Mouse (Mus musculus) layer of hippocampus, postnatal 25 days (tissue): Measurements from ENCODE around the gene Tmtc3. TPM values are rescaled to one million over a fixed set of nuclear protein-coding genes. Genes with fewer than 3 reads are reported as not detected.
"Not testable (repeated sequence)": the region's sequence is repeated elsewhere in the genome, so short reads cannot be mapped to it uniquely, and the experiment has no call there.

ENCODE experiments used
- DNase-seq, 2 experiments: peaks; one replicate each; pipeline ENCODE4 v3.0.0; 2022; ENCODE audit warnings: mixed read lengths in 2 of 2, low spot score in 1 of 2; ENCODE audit errors: extremely low spot score in 1 of 2
- total RNA-seq, 2 experiments: library from RNA; stranded (reverse); gene quantifications; 2 replicates each; pipeline ENCODE4 v1.2.3; 2021

Gene Tmtc3
- total RNA-seq = 10 to 100 TPM; 12.1 to 14.4 TPM

DNA sequence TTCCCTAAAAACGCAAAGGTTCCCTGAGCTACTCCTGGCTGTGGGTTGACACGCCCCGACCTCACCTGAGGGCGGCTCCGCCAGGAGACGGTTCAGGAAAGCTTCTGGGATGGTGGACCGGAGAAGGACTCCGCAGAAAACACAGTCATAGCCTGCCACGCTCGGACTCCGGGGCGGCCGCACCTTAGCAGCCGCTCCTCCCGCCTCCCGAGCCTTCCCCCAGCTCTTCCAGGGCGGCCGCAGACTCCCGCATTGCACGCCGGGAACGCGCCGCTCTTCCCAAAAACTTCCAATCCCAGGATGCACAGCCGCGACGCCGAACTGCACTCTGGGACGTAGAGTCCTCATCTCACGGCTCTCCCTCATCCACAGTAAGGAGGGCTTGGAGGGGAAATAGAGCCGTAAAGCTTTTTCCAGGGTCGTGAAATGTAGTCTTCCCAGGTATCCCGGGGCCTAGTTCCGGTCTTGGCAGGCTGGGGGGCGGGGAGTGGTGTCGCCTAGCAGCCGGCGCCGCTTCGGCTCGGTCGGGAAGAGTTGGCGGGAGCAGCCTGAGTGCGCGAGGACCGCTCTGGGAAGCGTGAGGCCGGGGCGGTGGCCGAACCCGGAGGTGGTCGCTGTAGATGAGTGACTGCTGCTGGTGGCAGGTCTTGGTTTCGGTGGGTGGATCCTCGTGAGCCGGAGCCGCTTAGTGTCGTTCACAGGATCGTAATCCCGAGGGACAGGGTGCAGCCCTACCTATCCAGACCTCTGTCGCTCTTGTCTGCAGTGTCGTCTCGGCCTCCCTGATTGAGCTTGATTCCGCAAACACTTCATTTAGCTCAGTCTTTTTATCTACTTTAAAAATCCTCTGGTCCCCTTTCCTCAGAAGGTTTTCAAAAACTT is at the start of gene Tmtc3, which contains the start of gene Cep290:
Tmtc3 (minus strand) TSS at position 254 of the 882 bp plus-strand sequence.
Cep290 (plus strand) TSS at position 462 of the 882 bp plus-strand sequence.
- DNase-seq = peak; percentile 81 to 86

DNA sequence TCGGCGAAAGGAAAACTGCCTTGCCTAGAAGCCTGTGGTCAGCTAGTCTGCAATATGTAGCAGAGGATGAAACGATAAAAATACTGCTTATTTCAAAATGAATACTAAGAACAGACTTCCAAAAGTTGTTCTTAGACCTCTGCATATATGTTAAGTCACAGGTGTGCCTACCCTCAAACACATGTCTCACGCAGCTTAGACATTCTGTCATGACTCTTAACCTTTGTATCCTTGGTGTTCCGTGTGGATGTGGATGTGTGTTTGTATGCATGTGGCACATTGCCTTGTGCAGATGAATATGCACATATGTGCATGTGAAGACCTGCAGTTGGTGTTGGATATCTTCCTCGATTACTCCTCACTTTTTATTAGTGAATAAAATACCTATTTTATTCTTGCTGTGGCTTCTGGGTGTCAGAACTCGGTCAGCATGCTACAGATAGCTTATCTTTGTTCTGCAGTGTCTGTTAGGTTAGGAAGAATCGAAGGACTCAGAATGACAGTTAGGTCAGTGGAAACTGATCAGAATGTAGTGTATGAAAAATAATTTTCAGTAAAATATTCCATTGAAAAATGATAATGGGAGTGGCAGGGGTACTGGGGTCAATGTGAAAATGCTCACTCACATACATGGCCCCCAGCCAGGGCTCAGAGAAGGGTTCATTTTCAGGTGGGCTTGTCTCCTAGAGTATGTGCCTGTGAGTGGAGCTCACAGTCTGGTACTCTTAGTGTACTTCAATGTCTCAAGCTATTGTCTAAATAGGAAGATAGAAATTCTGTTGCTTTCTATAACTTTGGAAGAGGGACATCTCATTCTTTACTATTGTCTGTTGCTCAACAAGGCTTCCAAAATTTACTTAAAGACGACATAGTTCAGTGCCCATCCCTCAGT is 37.6 kb upstream of the Tmtc3 start:
- DNase-seq = no peak

DNA sequence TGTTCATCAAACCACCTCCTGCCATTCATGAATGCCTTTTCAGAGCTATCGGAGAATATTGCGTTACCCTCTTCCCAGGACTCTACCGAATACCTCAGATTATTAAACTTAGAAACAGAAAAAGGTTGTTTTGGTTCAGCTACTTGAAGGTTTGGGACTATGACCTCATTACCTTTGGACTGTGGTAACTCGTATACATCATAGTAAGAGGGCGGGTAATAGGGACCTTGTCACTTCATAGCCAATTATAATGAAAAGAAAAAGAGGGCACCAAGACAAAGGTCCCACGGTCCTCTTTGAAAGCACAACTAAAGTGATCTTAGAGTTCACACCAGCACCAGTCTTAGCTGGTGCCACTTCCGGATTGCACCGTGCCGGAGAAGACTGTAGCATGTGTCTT is 35.2 kb upstream of the Tmtc3 start:
- DNase-seq = no peak

DNA sequence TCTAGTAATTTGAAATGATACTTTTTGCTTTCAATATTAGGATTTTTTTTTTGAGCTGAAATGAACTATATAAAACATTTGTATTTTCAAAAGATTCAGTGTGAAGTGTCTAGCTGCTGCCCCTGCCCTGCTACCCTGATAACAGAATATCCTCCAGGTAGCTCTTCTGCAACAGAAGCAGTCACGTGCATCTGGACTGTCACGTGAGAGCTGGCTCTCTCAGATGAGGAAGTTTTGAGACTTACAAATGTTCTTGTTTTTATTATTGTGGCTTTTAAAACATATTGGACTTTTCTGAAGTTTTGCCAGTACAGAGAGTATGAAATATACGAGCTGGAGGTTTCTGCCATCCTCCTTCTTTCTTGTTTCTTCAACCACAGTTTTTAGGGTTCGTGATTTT is 34.5 kb upstream of the Tmtc3 start:
- DNase-seq = no peak

DNA sequence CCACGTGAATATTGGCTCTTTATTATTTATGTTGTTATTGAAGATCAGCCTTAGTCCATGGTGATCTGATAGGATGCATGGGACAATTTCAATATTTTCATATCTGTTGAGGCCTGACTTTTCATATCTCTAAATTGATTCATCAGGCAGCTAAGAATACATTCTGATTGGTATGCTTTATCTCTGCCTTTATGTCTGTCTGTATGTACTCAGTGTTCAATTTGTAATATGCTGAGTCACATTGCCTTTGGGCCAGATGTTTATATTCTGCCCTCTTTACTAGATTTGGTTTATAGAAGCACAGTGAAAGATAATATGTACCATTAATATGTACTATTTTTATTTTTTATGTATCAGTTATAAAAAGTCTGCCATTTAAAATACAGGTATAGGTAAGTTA is 21.0 kb upstream of the Tmtc3 start:
- no peak for DNase-seq

DNA sequence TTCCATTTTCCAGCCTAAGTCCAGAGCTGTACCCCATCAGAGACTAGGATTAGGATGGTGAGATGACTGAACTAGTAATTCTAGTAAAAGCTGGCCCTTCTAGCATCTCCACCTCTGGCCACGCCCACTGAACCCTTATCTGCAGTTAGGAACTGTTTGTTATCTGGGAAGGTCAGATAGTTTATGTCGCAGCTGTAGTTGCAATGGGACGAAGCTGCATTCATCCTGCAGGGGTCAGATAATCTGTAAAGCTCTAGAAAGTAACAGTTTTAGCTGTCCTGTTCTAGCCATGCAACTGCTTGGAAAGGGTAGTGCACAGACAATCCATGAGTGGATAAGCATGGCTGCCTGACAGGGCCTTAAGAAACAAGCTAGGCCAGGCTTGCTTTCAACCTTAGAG is 11.2 kb upstream of the Tmtc3 start:
- no peak for DNase-seq

DNA sequence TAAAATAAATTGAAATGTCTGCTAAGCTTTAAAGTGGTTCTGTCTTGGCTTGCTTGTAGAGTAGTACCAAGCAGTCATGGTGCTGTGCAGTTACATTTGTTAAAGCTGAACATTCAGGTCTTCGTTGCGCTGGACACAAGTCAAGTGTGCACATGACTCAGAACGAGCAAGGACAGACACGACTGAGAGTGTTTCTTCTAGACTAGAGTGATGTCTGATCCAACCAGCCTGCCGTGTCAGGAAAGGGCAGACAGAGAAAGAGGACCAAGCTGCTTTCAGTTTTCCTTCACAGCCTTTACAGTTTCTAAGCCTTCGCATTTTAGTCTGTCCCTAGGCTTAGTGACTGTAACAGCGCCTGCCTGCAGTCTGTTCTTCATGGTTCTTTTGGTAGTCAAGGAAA is 4.8 kb upstream of the Tmtc3 start:
- no peak for DNase-seq

DNA sequence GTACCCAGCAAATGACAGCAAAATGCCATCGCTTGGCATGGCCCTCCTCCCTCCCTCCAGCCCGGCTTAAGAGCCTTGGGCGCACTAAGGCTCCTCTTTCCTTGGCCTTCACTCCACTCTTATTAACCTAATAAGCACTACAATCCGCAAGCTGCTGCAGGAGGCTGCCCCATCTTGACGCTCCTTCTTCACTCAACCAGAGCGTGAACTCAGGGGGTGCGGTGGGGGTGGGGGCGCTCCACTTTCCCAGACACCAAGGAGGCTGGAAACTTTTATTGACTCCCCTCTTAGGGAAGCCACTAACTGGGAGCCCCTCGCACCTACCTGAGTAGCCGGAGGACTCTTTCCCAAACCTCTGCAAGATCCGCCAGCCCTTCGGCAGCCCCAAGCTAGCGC is 451 bp downstream of the Tmtc3 start:
- no peak for DNase-seq

DNA sequence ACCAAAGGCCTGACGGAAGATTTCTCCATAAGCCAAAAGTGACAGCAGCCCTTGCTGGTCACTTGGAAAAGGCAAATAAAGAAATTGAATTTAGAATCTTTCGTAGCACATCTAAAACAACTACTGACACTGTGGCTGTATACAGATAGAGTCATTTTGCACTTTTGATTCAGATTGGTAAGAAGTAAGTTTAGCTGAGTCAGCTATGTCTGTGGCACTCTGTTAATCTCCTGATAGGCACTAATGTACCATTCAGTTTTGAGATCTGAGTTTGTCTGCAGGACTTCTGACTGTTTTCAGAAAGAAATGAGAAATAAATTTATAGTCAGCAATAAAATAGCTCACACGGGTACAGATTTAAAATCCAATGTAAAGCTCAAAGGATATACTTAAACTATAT is 7.6 kb downstream of the Tmtc3 start:
- DNase-seq = no peak

DNA sequence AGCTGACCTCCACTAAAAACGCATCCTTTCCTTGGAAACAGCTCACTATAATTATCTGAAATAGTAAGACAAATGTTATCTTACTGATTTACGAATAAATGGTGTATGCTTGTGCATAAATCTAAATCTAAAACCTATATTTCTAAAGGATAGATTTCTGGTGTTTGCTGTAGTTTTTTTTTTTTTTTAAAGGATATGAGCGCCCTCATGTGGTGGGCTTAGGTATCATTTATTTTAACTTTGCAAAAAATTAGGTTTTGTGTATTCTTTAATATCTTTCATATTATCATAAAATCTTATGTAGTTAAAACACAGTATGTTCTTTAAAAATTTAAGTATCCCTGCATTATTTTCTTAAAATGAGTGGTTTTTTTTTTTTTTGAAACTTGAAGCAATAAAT is 12.1 kb downstream of the Tmtc3 start:
- no peak for DNase-seq

DNA sequence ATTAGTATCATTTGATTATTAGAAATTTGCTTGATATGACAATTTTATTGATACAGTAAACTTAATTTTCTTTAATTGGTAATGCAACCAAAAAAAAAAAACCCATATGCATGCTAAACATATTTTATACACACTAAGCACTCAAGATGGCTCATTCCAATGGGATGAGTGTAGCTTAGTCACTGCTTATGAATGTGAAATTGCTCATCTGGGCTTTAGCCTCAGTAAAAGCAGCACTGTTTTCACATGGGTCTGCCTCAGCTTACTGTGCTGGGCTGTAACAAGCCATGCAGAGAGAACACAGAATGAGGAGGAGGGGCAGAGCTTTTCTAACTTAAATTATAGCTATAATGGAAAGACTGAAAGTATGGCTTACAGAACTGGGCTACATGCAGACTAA is 26.6 kb downstream of the Tmtc3 start:
- DNase-seq = no peak

DNA sequence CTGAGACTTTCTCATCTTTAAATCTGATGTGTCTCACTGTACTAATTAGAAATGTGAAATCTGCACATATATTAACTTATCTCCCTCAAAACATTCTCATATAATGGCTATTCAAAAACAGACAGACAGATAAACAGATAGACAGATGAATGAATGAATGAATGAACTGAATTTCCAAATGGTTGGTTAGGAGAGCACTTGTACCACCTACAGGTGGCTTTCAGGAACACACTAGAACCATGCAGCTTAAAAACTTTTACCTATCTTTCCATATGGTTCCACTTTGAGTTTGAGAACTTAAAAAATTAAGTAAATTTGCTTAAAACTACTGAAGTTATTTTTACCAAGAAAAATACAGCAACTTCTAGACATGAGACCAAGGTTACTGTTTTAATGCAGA is 37.8 kb downstream of the Tmtc3 start:
- no peak for DNase-seq

DNA sequence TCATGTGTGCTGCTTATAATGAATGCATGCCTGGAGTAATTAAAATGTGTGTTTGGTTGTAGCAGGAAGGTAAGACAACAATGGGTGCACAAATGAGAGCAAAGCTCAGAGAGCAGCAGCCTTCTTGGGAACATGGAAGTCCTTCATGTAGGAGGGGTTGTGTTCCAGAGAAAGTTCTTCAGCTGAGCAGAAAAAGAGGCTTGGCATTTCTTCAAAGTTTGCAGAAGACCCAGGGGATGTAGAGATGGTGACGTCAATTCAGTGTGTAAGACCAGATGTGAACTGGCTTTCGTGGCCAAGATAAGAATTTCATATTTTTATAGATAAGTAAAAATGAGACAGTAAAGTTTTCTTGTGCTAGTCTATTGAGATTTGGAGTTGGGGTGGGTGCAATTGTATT is 59.6 kb downstream of the Tmtc3 start:
- DNase-seq = no peak

DNA sequence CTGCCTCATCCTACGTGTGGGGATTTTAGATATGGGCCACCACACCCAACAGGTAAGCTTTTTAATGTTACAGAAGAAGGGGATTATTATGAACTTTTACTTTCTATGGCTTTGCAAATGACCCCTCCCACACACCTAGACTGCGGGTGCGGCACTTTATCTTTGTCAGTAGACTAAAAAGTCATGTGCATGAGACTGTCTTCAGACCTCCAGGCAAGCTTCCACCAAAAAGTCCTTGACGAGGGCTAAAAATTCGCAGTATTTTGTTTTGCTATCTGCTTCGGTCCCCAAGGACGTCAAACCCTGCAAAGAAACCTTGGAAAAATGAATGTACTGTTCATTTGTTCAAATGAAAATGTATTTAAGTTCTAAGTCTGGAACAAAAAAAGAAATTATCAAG is 71.6 kb downstream of the Tmtc3 start:
- DNase-seq = no peak

DNA sequence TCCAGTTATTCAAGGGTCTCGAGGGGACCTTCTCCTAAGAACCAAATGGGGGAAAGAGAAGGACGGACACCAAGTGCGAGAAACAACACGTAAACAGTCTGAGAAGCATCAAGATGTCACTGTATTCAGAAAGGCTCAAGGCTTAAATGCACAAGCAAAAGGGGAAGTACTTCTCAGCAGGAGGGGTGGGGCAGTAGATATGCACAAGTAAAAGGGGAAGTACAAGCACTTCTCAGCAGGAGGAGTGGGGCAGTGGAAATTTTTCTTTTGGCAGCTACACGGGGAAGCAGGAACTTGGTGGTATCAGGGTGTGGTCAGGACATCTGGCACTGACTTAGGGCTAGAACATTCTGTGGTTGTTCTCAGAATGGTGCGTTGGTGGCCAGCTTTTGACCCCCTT is 84.8 kb downstream of the Tmtc3 start:
- DNase-seq = not testable (repeated sequence)

Other genes with a start within 250 kb of the Tmtc3 start
- gene Gm4301, start 151.7 kb downstream of the Tmtc3 start, total RNA-seq = not detected
- gene Gm4302, start 146.5 kb downstream of the Tmtc3 start, total RNA-seq = not detected
- gene Gm4303, start 141.4 kb downstream of the Tmtc3 start, total RNA-seq = not detected
- gene Gm4305, start 136.3 kb downstream of the Tmtc3 start, total RNA-seq = not detected
- not detected for gene Gm4307, start 126.0 kb downstream of the Tmtc3 start, total RNA-seq
- not detected for gene Gm4312, start 104.8 kb downstream of the Tmtc3 start, total RNA-seq
- gene Cep290, start 208 bp upstream of the Tmtc3 start, total RNA-seq = 10 to 100 TPM; 11.4 to 13.1 TPM
- 10 to 100 TPM; 18.0 to 29.4 TPM for gene 4930430F08Rik, start 103.1 kb upstream of the Tmtc3 start, total RNA-seq
- not detected for gene 1700017N19Rik, start 103.1 kb upstream of the Tmtc3 start, total RNA-seq